Mouse (Mus musculus) bone marrow macrophage, adult 2 months (primary cell): ENCODE results near the gene Sptbn1.

Source experiments
- CTCF ChIP-seq: IDR thresholded peaks from 2 replicates; pipeline ENCODE4 v1.5.1; 2012; ENCODE audit warnings: low read depth, mild to moderate bottlenecking, low read length, moderate library complexity
- POLR2A ChIP-seq: IDR thresholded peaks from 2 replicates; pipeline ENCODE4 v1.6.1; 2012; ENCODE audit warnings: mild to moderate bottlenecking, low read depth, low read length, borderline replicate concordance

DNA sequence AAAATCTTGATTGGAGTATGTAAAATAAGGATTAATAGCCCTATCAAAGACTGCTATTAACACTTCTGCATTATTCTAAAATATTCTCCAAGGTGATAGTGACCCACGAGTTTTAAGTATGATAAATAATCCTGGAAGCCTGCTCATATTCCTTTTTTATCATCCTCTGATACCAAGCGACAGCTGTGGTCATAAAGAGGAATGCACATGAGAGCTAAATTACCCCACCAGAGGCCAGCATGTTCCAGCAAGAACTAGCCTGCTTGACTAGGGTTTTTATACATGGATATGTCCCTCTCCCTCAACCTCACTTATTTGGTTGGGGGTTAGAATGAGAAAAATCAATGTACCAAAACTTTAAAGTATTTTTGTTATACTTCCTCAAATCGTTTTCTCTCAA is 56.8 kb downstream of the Sptbn1 start:
- TF ChIP-seq POLR2A = no peak
- no peak for TF ChIP-seq CTCF
